Mouse (Mus musculus): ENCODE data around the gene Pde4a.

- TF ChIP-seq CTCF (IDR thresholded peaks at IDR 0.05; ENCODE audit: extremely low read depth, insufficient read depth, insufficient read length, insufficient replicate concordance) = peak; percentile 45; the same call in 1 of the 2 replicates
- TF ChIP-seq POLR2A (IDR thresholded peaks at IDR 0.05; ENCODE audit: low read depth, low read length) = no peak
Measured at GRCm38 (mm10) chr9:21137229-21137628, 28.3 kb upstream of the Pde4a start.

Measured in spleen, adult 2 months (tissue).